Mouse (Mus musculus): ENCODE data around the gene Zfp385b. TPM values are rescaled to one million over a fixed set of nuclear protein-coding genes. Genes with fewer than 3 reads are reported as not detected.

Gene Zfp385b
- total and polyA plus RNA-seq, 3 experiments = not detected

- Histone ChIP-seq H3K4me3 (replicated peaks in 1 of 3; ENCODE audit: low read depth in 2 of 3, low read length in 2 of 3, poor library complexity in 1 of 3) (no peak overlapping the region), H3K79me2 (replicated peaks; ENCODE audit: control insufficient read depth, extremely low read depth, insufficient read depth, poor library complexity, severe bottlenecking) (no peaks in the 10 kb centered on the region), H3K36me3 (replicated peaks in 1 of 2; ENCODE audit: control insufficient read depth in 1 of 2, insufficient read depth in 1 of 2, low read length in 1 of 2) (no peaks in the 10 kb centered on the region), H3K4me2 (ENCODE audit: insufficient read depth, low read depth, poor library complexity, severe bottlenecking) (no peak overlapping the region), H3K27ac (ENCODE audit: insufficient read depth, low read depth) (no peak overlapping the region), H3K9ac (ENCODE audit: insufficient read depth, low read depth) (no peak overlapping the region), H3K27me3 (replicated peaks) (no peaks in the 10 kb centered on the region), H3K4me1 (ENCODE audit: control insufficient read depth in 1 of 2, insufficient read depth in 2 of 2) (no peaks in the 10 kb centered on the region), H3K9me3 (replicated peaks; ENCODE audit: low read length) (peaks cover 72% of the 10 kb centered on the region)
- no peak for TF ChIP-seq POLR2AphosphoS2 (IDR thresholded peaks at IDR 0.05; ENCODE audit: low read depth, low read length)
- no peak for TF ChIP-seq USF1 (IDR thresholded peaks at IDR 0.05; ENCODE audit: low read depth, low read length)
- TF ChIP-seq POLR2A (IDR thresholded peaks at IDR 0.05; ENCODE audit: low read depth, low read length) = no peak
- dilution Hi-C loops (cut with MboI; ENCODE audit: extremely low pct_ligation_motif_present, extremely low pct_unique_long_range_greater_than_20kb, low sequenced_read_pairs) = no loop called here
- DNase-seq (ENCODE audit: extremely low read depth) = no peak
- in situ Hi-C loops (cut with MboI; ENCODE audit: low pct_ligation_motif_present, low pct_unique_long_range_greater_than_20kb, low sequenced_read_pairs) = no loop called here
These were observed 442.6 kb downstream of the Zfp385b start for GRCm38 (mm10) chr2:77376823-77377222.

- no peak overlapping the region for H3K27ac ChIP-seq (ENCODE audit: insufficient read depth, low read depth)
- H3K4me2 ChIP-seq (ENCODE audit: insufficient read depth, low read depth, poor library complexity, severe bottlenecking) = no peak overlapping the region
- in situ Hi-C loops (cut with MboI; ENCODE audit: low pct_ligation_motif_present, low pct_unique_long_range_greater_than_20kb, low sequenced_read_pairs) (no loop called here), dilution Hi-C loops (cut with MboI; ENCODE audit: extremely low pct_ligation_motif_present, extremely low pct_unique_long_range_greater_than_20kb, low sequenced_read_pairs) (no loop called here)
- no peak for DNase-seq (ENCODE audit: extremely low read depth)
- no peaks in the 10 kb centered on the region for H3K4me1 ChIP-seq (ENCODE audit: control insufficient read depth in 1 of 2, insufficient read depth in 2 of 2)
- H3K9ac ChIP-seq (ENCODE audit: insufficient read depth, low read depth) = no peak overlapping the region
- H3K4me3 ChIP-seq (replicated peaks in 1 of 3; ENCODE audit: low read depth in 2 of 3, low read length in 2 of 3, poor library complexity in 1 of 3) = no peak overlapping the region
- no peaks in the 10 kb centered on the region for H3K79me2 ChIP-seq (replicated peaks; ENCODE audit: control insufficient read depth, extremely low read depth, insufficient read depth, poor library complexity, severe bottlenecking)
- no peak for TF ChIP-seq MAFK (IDR thresholded peaks at IDR 0.05; ENCODE audit: insufficient replicate concordance, low read length)
- no peak for TF ChIP-seq EP300 (IDR thresholded peaks at IDR 0.05; ENCODE audit: low read length)
- no peak for TF ChIP-seq CHD2 (IDR thresholded peaks at IDR 0.05; ENCODE audit: low read length)
- no peak for TF ChIP-seq CHD1 (IDR thresholded peaks at IDR 0.05; ENCODE audit: low read depth, low read length)
- TF ChIP-seq JUND (conservative IDR thresholded peaks at IDR 0.05; ENCODE audit: low read depth, low read length) = no peak
- no peak for TF ChIP-seq RCOR1 (conservative IDR thresholded peaks at IDR 0.05; ENCODE audit: low read depth, low read length)
- TF ChIP-seq POLR2A (IDR thresholded peaks at IDR 0.05; ENCODE audit: low read depth, low read length) = no peak
- no peak for TF ChIP-seq E2F4 (IDR thresholded peaks at IDR 0.05; ENCODE audit: insufficient replicate concordance, low read depth, low read length)
- TF ChIP-seq SMC3 (IDR thresholded peaks at IDR 0.05; ENCODE audit: low read depth, low read length) = no peak
- no peak for TF ChIP-seq ZC3H11A (IDR thresholded peaks at IDR 0.05; ENCODE audit: low read depth, low read length)
- no peak for TF ChIP-seq HCFC1 (IDR thresholded peaks at IDR 0.05; ENCODE audit: low read depth, low read length)
- H3K9me3 ChIP-seq (replicated peaks; ENCODE audit: low read length) = peaks cover 76% of the 10 kb centered on the region
- no peaks in the 10 kb centered on the region for H3K36me3 ChIP-seq (replicated peaks in 1 of 2; ENCODE audit: control insufficient read depth in 1 of 2, insufficient read depth in 1 of 2, low read length in 1 of 2)
- no peaks in the 10 kb centered on the region for H3K27me3 ChIP-seq (replicated peaks)
These were observed 444.3 kb downstream of the Zfp385b start for GRCm38 (mm10) chr2:77375155-77375554.

GRCm38 (mm10) chr2:77369174-77369573, 450.3 kb downstream of the Zfp385b start:
- Histone ChIP-seq H3K9me3 (replicated peaks; ENCODE audit: low read length) (peaks cover 68% of the 10 kb centered on the region), H3K79me2 (replicated peaks; ENCODE audit: control insufficient read depth, extremely low read depth, insufficient read depth, poor library complexity, severe bottlenecking) (no peaks in the 10 kb centered on the region), H3K4me3 (replicated peaks in 1 of 3; ENCODE audit: low read depth in 2 of 3, low read length in 2 of 3, poor library complexity in 1 of 3) (no peak overlapping the region), H3K27ac (ENCODE audit: insufficient read depth, low read depth) (no peak overlapping the region), H3K36me3 (replicated peaks in 1 of 2; ENCODE audit: control insufficient read depth in 1 of 2, insufficient read depth in 1 of 2, low read length in 1 of 2) (no peaks in the 10 kb centered on the region), H3K4me2 (ENCODE audit: insufficient read depth, low read depth, poor library complexity, severe bottlenecking) (no peak overlapping the region), H3K27me3 (replicated peaks) (no peaks in the 10 kb centered on the region), H3K9ac (ENCODE audit: insufficient read depth, low read depth) (no peak overlapping the region), H3K4me1 (ENCODE audit: control insufficient read depth in 1 of 2, insufficient read depth in 2 of 2) (no peaks in the 10 kb centered on the region)
- DNase-seq (ENCODE audit: extremely low read depth) = no peak
- no peak for TF ChIP-seq ZC3H11A (IDR thresholded peaks at IDR 0.05; ENCODE audit: low read depth, low read length)
- no peak for TF ChIP-seq MEF2A (IDR thresholded peaks at IDR 0.05; ENCODE audit: borderline replicate concordance, low read depth, low read length)
- TF ChIP-seq CHD1 (IDR thresholded peaks at IDR 0.05; ENCODE audit: low read depth, low read length) = no peak
- no peak for TF ChIP-seq MXI1 (IDR thresholded peaks at IDR 0.05; ENCODE audit: low read depth, low read length)
- no peak for TF ChIP-seq EP300 (IDR thresholded peaks at IDR 0.05; ENCODE audit: low read length)
- TF ChIP-seq RAD21 (IDR thresholded peaks at IDR 0.05; ENCODE audit: low read depth, low read length) = no peak
- no peak for TF ChIP-seq PAX5 (IDR thresholded peaks at IDR 0.05; ENCODE audit: low read length)
- TF ChIP-seq IRF4 (IDR thresholded peaks at IDR 0.05; ENCODE audit: low read depth, low read length) = no peak
- TF ChIP-seq POLR2AphosphoS2 (IDR thresholded peaks at IDR 0.05; ENCODE audit: low read depth, low read length) = no peak
- no peak for TF ChIP-seq TBP (conservative IDR thresholded peaks at IDR 0.05; ENCODE audit: low read depth, low read length)
- TF ChIP-seq BHLHE40 (IDR thresholded peaks at IDR 0.05; ENCODE audit: low read depth, low read length) = no peak
- in situ Hi-C loops (cut with MboI; ENCODE audit: low pct_ligation_motif_present, low pct_unique_long_range_greater_than_20kb, low sequenced_read_pairs) = no loop called here
- dilution Hi-C loops (cut with MboI; ENCODE audit: extremely low pct_ligation_motif_present, extremely low pct_unique_long_range_greater_than_20kb, low sequenced_read_pairs) = no loop called here

All from CH12.LX (cell line).